Mouse (Mus musculus) neural tube, embryonic 13.5 days (tissue): ENCODE data around the gene Gm45521. TPM values are rescaled to one million over a fixed set of nuclear protein-coding genes. Genes with fewer than 3 reads are reported as not detected.
A peak's percentile ranks its signal among the peaks of the same experiment; 100 is the strongest.

Experiments
- ATAC-seq: fragments of 200-750 bp; cut with Nextera tagmentation; 2 replicates; pipeline ENCODE4 v1.8.0; 2017; ENCODE audit warnings: low read depth, mild to moderate bottlenecking, moderate TSS enrichment, moderate library complexity
- H3K27ac ChIP-seq: fragments of 300-500 bp; sonication (generic); replicated peaks from 2 replicates; pipeline ENCODE4 v1.5.1; 2015; ENCODE audit warnings: moderate library complexity, mild to moderate bottlenecking, inconsistent platforms
- H3K27me3 ChIP-seq: fragments of 300-500 bp; sonication (generic); 2 replicates; pipeline ENCODE4 v1.6.1; 2015; ENCODE audit warnings: mild to moderate bottlenecking, inconsistent platforms
- H3K36me3 ChIP-seq: fragments of 300-500 bp; sonication (generic); 2 replicates; pipeline ENCODE4 v1.6.1; 2015; ENCODE audit warnings: mild to moderate bottlenecking, inconsistent platforms
- H3K4me1 ChIP-seq: fragments of 300-500 bp; sonication (generic); replicated peaks from 2 replicates; pipeline ENCODE4 v1.6.1; 2015; ENCODE audit warnings: inconsistent platforms
- H3K4me2 ChIP-seq: fragments of 300-500 bp; sonication (generic); 2 replicates; pipeline ENCODE4 v1.6.1; 2015; ENCODE audit warnings: inconsistent platforms, mild to moderate bottlenecking, moderate library complexity
- H3K4me3 ChIP-seq: fragments of 300-500 bp; sonication (generic); 2 replicates; pipeline ENCODE4 v1.5.1; 2015; ENCODE audit warnings: mild to moderate bottlenecking, inconsistent platforms
- H3K9ac ChIP-seq: fragments of 300-500 bp; sonication (generic); 2 replicates; pipeline ENCODE4 v1.6.1; 2015; ENCODE audit warnings: moderate library complexity, mild to moderate bottlenecking, inconsistent platforms
- H3K9me3 ChIP-seq: fragments of 300-500 bp; sonication (generic); 2 replicates; pipeline ENCODE4 v1.6.1; 2016; ENCODE audit warnings: inconsistent platforms
- WGBS: fragments of 180-500 bp; shearing (Covaris S2); methylation state at CpG from one replicate; pipeline ENCODE4 v1.1.7; 2015; 5-methylcytosine and 5-hydroxymethylcytosine counted together
- polyA plus RNA-seq: library from polyadenylated mRNA; unstranded; fragments of >200 nt; fragmentation: Nextera tagmentation; extraction: Ambion mirVana; gene quantifications from 2 replicates; pipeline ENCODE4 v1.2.1, GENCODE M21; 2015

Gene Gm45521
- polyA plus RNA-seq, 1 experiment from 2014 or later, result 0.31 TPM

GRCm38 (mm10) chr14:7960616-7961015, 3.5 kb downstream of the Gm45521 start:
- Histone ChIP-seq H3K4me2 (no peak overlapping the region), H3K36me3 (no peaks in the 10 kb centered on the region), H3K4me1 (peaks cover 21% of the 10 kb centered on the region), H3K9me3 (no peaks in the 10 kb centered on the region), H3K27me3 (no peaks in the 10 kb centered on the region), H3K9ac (no peak overlapping the region), H3K27ac (no peak overlapping the region), H3K4me3 (no peak overlapping the region)
- WGBS, result 60% methylated on average over 11 of the region's 11 CpGs
- no peak for ATAC-seq

DNA sequence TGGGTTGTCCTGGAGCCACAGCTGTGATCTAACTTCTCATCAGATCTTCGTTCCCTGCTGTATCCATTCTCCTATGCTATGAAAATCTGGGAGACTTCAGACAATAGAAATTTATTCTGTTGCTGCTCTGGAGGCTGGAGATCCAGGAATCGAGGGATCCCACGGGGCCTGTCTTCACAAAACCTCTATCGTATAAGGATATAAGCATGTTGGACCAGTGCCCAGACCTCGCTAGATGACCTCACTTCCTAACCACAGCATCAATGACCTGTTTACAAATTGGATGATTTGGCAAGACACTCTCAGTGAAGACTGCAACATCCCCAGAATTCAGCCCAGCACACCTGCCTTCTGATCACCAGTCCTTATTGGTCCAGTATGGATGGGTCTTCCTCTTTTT, 4.6 kb downstream of the Gm45521 start:
- no peaks in the 10 kb centered on the region for H3K9me3 ChIP-seq
- H3K4me1 ChIP-seq, result peaks cover 21% of the 10 kb centered on the region
- H3K4me2 ChIP-seq, result no peak overlapping the region
- no peak overlapping the region; the same call in 1 of the 2 replicates for H3K27ac ChIP-seq
- WGBS, result 60% methylated on average over 5 of the region's 5 CpGs
- H3K9ac ChIP-seq, result no peak overlapping the region
- no peak overlapping the region for H3K4me3 ChIP-seq
- H3K36me3 ChIP-seq, result no peaks in the 10 kb centered on the region
- ATAC-seq, result no peak
- H3K27me3 ChIP-seq, result no peaks in the 10 kb centered on the region

DNA sequence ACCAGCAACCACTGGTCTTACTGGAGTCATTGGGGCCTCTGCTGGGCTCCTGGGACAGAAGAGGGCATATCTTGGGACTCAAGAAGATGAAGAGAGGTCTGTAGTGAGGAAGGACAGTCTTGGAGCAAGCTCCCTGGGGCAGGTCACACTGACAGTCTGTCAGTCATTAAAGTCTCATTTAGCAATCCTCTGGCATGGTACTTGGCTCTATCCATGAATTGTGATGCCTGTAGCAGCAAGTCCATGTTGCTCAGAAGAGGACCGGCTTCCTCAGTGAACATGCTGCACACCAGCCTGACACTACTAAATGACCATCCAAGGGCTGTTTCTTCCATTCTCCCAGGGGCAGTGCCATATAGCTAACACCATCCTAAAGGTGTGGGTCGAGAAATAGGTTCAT, 5.5 kb downstream of the Gm45521 start:
- H3K4me2 ChIP-seq, result no peak overlapping the region
- 83% methylated on average over 2 of the region's 2 CpGs for WGBS
- H3K27me3 ChIP-seq, result no peaks in the 10 kb centered on the region
- H3K9ac ChIP-seq, result no peak overlapping the region
- H3K9me3 ChIP-seq, result no peaks in the 10 kb centered on the region
- no peak overlapping the region for H3K4me3 ChIP-seq
- H3K36me3 ChIP-seq, result no peaks in the 10 kb centered on the region
- no peak overlapping the region for H3K27ac ChIP-seq
- no peak for ATAC-seq
- H3K4me1 ChIP-seq, result peaks cover 14% of the 10 kb centered on the region; the same call in 1 of the 2 replicates

- Histone ChIP-seq H3K4me1 (peaks cover 14% of the 10 kb centered on the region; the same call in 1 of the 2 replicates), H3K9me3 (no peaks in the 10 kb centered on the region), H3K9ac (no peak overlapping the region), H3K36me3 (no peaks in the 10 kb centered on the region), H3K27me3 (no peaks in the 10 kb centered on the region), H3K4me2 (no peak overlapping the region), H3K4me3 (no peak overlapping the region), H3K27ac (no peak overlapping the region)
- ATAC-seq, result no peak
- 72% methylated on average over 7 of the region's 7 CpGs for WGBS
Measured at GRCm38 (mm10) chr14:7963160-7963559, 6.1 kb downstream of the Gm45521 start.

- WGBS, result 56% methylated on average over 11 of the region's 11 CpGs
- H3K9ac ChIP-seq, result no peak overlapping the region
Measured at GRCm38 (mm10) chr14:7964219-7964889, 7.3 kb downstream of the Gm45521 start.

GRCm38 (mm10) chr14:7971889-7972493, 14.9 kb downstream of the Gm45521 start:
- 72% methylated on average over 10 of the region's 10 CpGs for WGBS
- Histone ChIP-seq H3K4me1 (no peaks in the 10 kb centered on the region), H3K27ac (no peak overlapping the region), H3K4me2 (no peak overlapping the region), H3K27me3 (no peaks in the 10 kb centered on the region), H3K9me3 (no peaks in the 10 kb centered on the region), H3K4me3 (no peak overlapping the region), H3K9ac (no peak overlapping the region), H3K36me3 (no peaks in the 10 kb centered on the region)
- ATAC-seq, result no peak

More at GRCm38 (mm10) chr14:7964219-7964889, 7.3 kb downstream of the Gm45521 start:
- no peaks in the 10 kb centered on the region for H3K36me3 ChIP-seq
- no peak overlapping the region for H3K4me2 ChIP-seq
- H3K4me1 ChIP-seq, result peaks cover 14% of the 10 kb centered on the region; the same call in 1 of the 2 replicates
- no peaks in the 10 kb centered on the region for H3K27me3 ChIP-seq
- H3K27ac ChIP-seq, result no peak overlapping the region
- peak; percentile 81; the same call in 1 of the 2 replicates for ATAC-seq
- no peak overlapping the region for H3K4me3 ChIP-seq
- H3K9me3 ChIP-seq, result no peaks in the 10 kb centered on the region

- Histone ChIP-seq H3K27ac (no peak overlapping the region), H3K36me3 (no peaks in the 10 kb centered on the region), H3K27me3 (no peaks in the 10 kb centered on the region), H3K9ac (no peak overlapping the region), H3K9me3 (no peaks in the 10 kb centered on the region), H3K4me1 (no peaks in the 10 kb centered on the region), H3K4me3 (no peak overlapping the region), H3K4me2 (no peak overlapping the region)
- ATAC-seq, result no peak
- WGBS, result 91% methylated on average over 1 of the region's 1 CpGs
Measured at GRCm38 (mm10) chr14:7974643-7975042, 17.6 kb downstream of the Gm45521 start.

DNA sequence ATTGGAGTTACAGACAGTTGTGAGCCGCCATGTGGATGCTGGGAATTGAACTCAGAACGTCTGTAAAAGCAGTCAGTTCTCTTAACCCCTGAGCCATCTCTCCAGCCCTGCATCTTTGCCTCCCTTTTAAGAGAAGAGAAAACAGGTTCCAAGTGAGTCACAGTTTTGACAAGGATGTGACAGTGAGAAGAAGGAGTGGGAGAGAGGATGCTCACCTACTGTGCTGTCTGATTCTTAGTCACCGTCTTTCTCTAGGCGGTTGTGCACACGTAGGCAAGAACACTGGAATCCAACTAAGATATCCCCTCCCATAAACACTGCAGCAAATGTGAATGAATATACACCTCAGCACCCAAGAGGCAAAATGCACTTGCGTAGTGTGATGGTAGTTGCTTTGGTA, 18.1 kb downstream of the Gm45521 start:
- WGBS, result 86% methylated on average over 6 of the region's 6 CpGs
- no peaks in the 10 kb centered on the region for H3K27me3 ChIP-seq
- H3K4me2 ChIP-seq, result no peak overlapping the region

GRCm38 (mm10) chr14:7977471-7977870, 20.4 kb downstream of the Gm45521 start:
- Histone ChIP-seq H3K27ac (no peak overlapping the region), H3K36me3 (no peaks in the 10 kb centered on the region), H3K9ac (no peak overlapping the region), H3K4me1 (no peaks in the 10 kb centered on the region), H3K9me3 (no peaks in the 10 kb centered on the region), H3K27me3 (no peaks in the 10 kb centered on the region), H3K4me3 (no peak overlapping the region), H3K4me2 (no peak overlapping the region)
- 94% methylated on average over 1 of the region's 1 CpGs for WGBS
- ATAC-seq, result no peak

More for the DNA sequence above, 18.1 kb downstream of the Gm45521 start:
- Histone ChIP-seq H3K4me1 (no peaks in the 10 kb centered on the region), H3K4me3 (no peak overlapping the region), H3K36me3 (no peaks in the 10 kb centered on the region), H3K9me3 (no peaks in the 10 kb centered on the region), H3K9ac (no peak overlapping the region), H3K27ac (no peak overlapping the region)
- ATAC-seq, result no peak

DNA sequence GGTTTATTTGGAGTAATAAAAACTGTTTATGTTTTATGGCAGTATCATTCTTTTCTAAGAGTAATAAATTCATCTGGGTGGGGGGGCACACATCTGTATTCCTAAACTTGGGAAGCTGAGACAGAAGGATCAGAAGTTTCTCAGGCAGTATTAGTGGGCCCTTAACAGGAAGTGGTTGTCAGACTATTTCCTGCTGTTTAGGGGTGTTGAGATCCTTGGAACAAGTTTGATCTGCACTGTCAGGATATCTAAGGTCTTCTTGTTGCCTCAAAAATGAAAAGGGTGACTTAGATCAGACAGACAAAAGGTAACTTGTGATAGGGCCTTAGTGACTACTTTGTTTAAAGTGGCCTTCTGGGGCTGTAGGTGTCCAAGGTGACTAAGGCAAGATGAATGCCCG, 21.1 kb downstream of the Gm45521 start:
- Histone ChIP-seq H3K4me2 (no peak overlapping the region), H3K27ac (no peak overlapping the region), H3K27me3 (no peaks in the 10 kb centered on the region), H3K4me1 (no peaks in the 10 kb centered on the region), H3K9me3 (no peaks in the 10 kb centered on the region), H3K4me3 (no peak overlapping the region), H3K9ac (no peak overlapping the region), H3K36me3 (no peaks in the 10 kb centered on the region)
- WGBS, result 94% methylated on average over 1 of the region's 1 CpGs
- no peak for ATAC-seq

DNA sequence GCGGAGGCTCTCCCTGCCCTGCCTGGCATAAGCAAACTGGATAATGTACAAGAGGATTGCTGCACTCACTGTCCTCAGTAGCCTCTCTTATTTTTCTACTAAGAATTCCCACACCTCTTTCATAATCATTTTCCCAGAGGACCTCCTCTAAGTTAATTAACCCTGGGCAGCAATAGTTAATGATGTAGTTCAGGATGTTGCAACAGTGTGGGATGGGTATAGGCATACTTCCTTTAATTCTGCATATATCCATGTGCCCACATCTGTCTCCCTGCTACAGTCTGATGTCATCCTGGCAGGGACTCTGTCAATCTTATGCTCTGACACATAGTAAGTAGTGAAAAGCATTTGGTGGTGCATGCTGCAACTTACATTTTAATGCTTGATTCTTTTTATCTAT, 24.1 kb downstream of the Gm45521 start:
- no peak overlapping the region for H3K4me2 ChIP-seq
- no peak overlapping the region for H3K4me3 ChIP-seq
- H3K9me3 ChIP-seq, result no peaks in the 10 kb centered on the region
- no peak overlapping the region for H3K9ac ChIP-seq
- no peak for ATAC-seq
- no peaks in the 10 kb centered on the region for H3K4me1 ChIP-seq
- WGBS, result 97% methylated on average over 1 of the region's 1 CpGs
- no peaks in the 10 kb centered on the region for H3K36me3 ChIP-seq
- no peaks in the 10 kb centered on the region for H3K27me3 ChIP-seq
- no peak overlapping the region for H3K27ac ChIP-seq

DNA sequence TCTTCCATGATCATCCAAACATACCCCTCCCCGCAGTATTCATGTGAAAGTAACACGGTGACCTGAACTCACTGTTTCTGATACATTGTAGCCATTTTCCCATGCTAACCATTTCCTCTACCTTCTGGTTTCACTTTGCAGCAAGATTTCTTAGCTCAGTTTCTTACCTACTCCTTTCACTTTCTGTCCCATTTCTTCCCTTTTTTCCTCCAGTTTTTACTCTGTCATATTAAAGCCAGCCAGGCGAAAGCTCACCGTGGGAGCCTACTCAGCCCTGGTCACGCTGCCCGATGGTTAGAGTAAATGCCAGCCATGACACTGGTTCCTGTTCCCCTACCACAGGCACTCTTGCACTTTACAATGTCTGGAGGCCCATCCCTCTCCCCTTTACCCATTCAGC, 29.8 kb downstream of the Gm45521 start:
- H3K9ac ChIP-seq, result no peak overlapping the region
- WGBS, result 92% methylated on average over 6 of the region's 6 CpGs

GRCm38 (mm10) chr14:7989371-7989770, 32.3 kb downstream of the Gm45521 start:
- Histone ChIP-seq H3K4me1 (no peaks in the 10 kb centered on the region), H3K4me2 (no peak overlapping the region), H3K9me3 (no peaks in the 10 kb centered on the region), H3K9ac (no peak overlapping the region), H3K27me3 (no peaks in the 10 kb centered on the region), H3K27ac (no peak overlapping the region), H3K36me3 (no peaks in the 10 kb centered on the region), H3K4me3 (no peak overlapping the region)
- 63% methylated on average over 1 of the region's 1 CpGs for WGBS
- no peak for ATAC-seq

More for the DNA sequence above, 29.8 kb downstream of the Gm45521 start:
- no peaks in the 10 kb centered on the region for H3K9me3 ChIP-seq
- H3K27ac ChIP-seq, result no peak overlapping the region
- H3K4me3 ChIP-seq, result no peak overlapping the region
- no peaks in the 10 kb centered on the region for H3K36me3 ChIP-seq
- no peak for ATAC-seq
- no peaks in the 10 kb centered on the region for H3K4me1 ChIP-seq
- H3K4me2 ChIP-seq, result no peak overlapping the region
- H3K27me3 ChIP-seq, result no peaks in the 10 kb centered on the region
